In the genomic region with DNA sequence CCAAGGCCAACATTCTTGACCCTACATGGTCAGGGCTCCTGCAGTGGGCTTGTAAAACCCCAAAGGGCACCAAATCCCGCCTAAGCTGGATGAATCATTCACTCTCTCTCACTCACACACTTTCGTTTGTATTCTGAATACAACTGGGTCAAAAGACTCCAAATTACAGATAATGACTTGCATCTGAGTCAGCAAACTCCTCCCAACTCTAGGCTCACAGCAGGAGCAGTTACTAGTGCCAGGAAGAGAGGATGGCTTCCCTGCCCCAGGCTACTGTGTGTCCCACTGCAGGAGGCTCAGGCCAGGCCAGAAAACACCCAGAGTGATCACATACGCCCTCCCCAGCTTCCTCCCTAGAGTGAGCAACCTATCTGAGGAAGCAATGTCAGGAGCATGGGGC, we compare ENCODE assay signal across 10 mouse cellular contexts. TPM values are rescaled to one million over a fixed set of nuclear protein-coding genes. Genes with fewer than 3 reads are reported as not detected.
DNase-seq lines count a peak whose midpoint lies in the region; ATAC-seq and TF ChIP-seq lines count a peak whose summit lies in the region.
"Had no signal": no experiment of that assay in that cellular context is flagged by ENCODE, and none has a peak within 500 bp of the region (broad histone marks: within the 10 kb centered on the region; RNA-seq: fewer than 3 reads in every experiment).

No protein-coding gene starts in this region.

- H3K79me2 ChIP-seq in C2C12 (ENCODE audit: control insufficient read depth, insufficient read depth): peaks cover 97% of the 10 kb centered on the region

- no peak overlapping the region for H3ac ChIP-seq in C2C12 (ENCODE audit: control insufficient read depth, insufficient read length, low read depth)

- POLR2A ChIA-PET in Patski (lab: Charles Lee): interaction anchor here (1.2 to 1.3 kb wide), 2 partner anchors 8 to 10 kb away, joined by 4 to 6 read pairs; no protein-coding TSS in a partner anchor

- TF ChIP-seq CTCF in hindbrain, postnatal 0 days (IDR thresholded peaks at IDR 0.05; ENCODE audit: low read depth): no peak
- no peak for TF ChIP-seq CTCF in C2C12 (IDR thresholded peaks at IDR 0.05; ENCODE audit: control insufficient read depth, insufficient read depth, insufficient read length)
- TF ChIP-seq CTCF in Patski (IDR thresholded peaks at IDR 0.05): no peak

- no peak for ATAC-seq in hindbrain, postnatal 0 days
- no peak for ATAC-seq in hindbrain, embryonic 13.5 days (ENCODE audit: low FRiP score)
- peak; percentile 89 for ATAC-seq in Patski

- no peak overlapping the region; the same call in 1 of the 2 replicates for H3K27ac ChIP-seq in hindbrain, postnatal 0 days
- no peak overlapping the region for H3K27ac ChIP-seq in hindbrain, embryonic 13.5 days
- H3K27ac ChIP-seq: left cerebral cortex, adult 2 months had no signal

- no peaks in the 10 kb centered on the region for H3K27me3 ChIP-seq in hindbrain, postnatal 0 days (ENCODE audit: insufficient read depth, low read length)
- H3K27me3 ChIP-seq in hindbrain, embryonic 13.5 days: no peaks in the 10 kb centered on the region
- H3K27me3 ChIP-seq in C2C12 (ENCODE audit: control insufficient read depth, insufficient read depth, insufficient read length): no peaks in the 10 kb centered on the region
- no peaks in the 10 kb centered on the region for H3K27me3 ChIP-seq in Patski

- H3K79me3 ChIP-seq in C2C12 (ENCODE audit: low read depth): peaks cover 87% of the 10 kb centered on the region

- no peak overlapping the region for H3K4me2 ChIP-seq in hindbrain, postnatal 0 days (ENCODE audit: low read depth, low read length)
- H3K4me2 ChIP-seq in hindbrain, embryonic 13.5 days: no peak overlapping the region

- in situ Hi-C loops in Patski (cut with MboI; ENCODE audit: low pct_unique_long_range_greater_than_20kb): no loop called here

- WGBS in hindbrain, postnatal 0 days: 44% methylated on average over 3 of the region's 3 CpGs
- WGBS in hindbrain, embryonic 13.5 days: 60% methylated on average over 3 of the region's 3 CpGs

- H3K4me1 ChIP-seq in hindbrain, postnatal 0 days (ENCODE audit: insufficient read depth, low read length): peaks cover 7% of the 10 kb centered on the region; the same call in 1 of the 2 replicates
- H3K4me1 ChIP-seq in hindbrain, embryonic 13.5 days (replicated peaks): peaks cover 49% of the 10 kb centered on the region

- H3K4me3 ChIP-seq in hindbrain, postnatal 0 days (ENCODE audit: low read length): no peak overlapping the region
- H3K4me3 ChIP-seq in hindbrain, embryonic 13.5 days: no peak overlapping the region
- no peak overlapping the region for H3K4me3 ChIP-seq in C2C12 (ENCODE audit: insufficient read depth, poor library complexity, severe bottlenecking)
- H3K4me3 ChIP-seq: left cerebral cortex, adult 2 months had no signal

- no peak overlapping the region for H3K9ac ChIP-seq in hindbrain, postnatal 0 days (replicated peaks; ENCODE audit: low read length)
- H3K9ac ChIP-seq in hindbrain, embryonic 13.5 days: no peak overlapping the region; the same call in 1 of the 2 replicates

- H3K9me3 ChIP-seq in hindbrain, postnatal 0 days (ENCODE audit: low read length): no peaks in the 10 kb centered on the region
- no peaks in the 10 kb centered on the region for H3K9me3 ChIP-seq in hindbrain, embryonic 13.5 days

- CTCF ChIA-PET in Patski (lab: Charles Lee): interaction anchor here (1.9 kb wide), 1 partner anchor 10 kb away, joined by 14 read pairs; no protein-coding TSS in a partner anchor

- peaks cover 44% of the 10 kb centered on the region for H3K36me3 ChIP-seq in hindbrain, postnatal 0 days (ENCODE audit: insufficient read depth, low read length)
- peaks cover 96% of the 10 kb centered on the region for H3K36me3 ChIP-seq in hindbrain, embryonic 13.5 days
- H3K36me3 ChIP-seq in C2C12 (ENCODE audit: control insufficient read depth, insufficient read depth): peaks cover 88% of the 10 kb centered on the region

- peak; percentile 13 for DNase-seq in hindbrain, postnatal 0 days (ENCODE audit: low spot score)
- peak; percentile 99 for DNase-seq in Patski (ENCODE audit: low read depth, low spot score)
- DNase-seq in cerebellum, postnatal 36 days: peak; percentile 50 to 61
- DNase-seq in spleen, postnatal 36 days (ENCODE audit: low spot score in 2 of 2): no peak
- DNase-seq in right cerebral cortex, postnatal 25 days: no peak
- no peak for DNase-seq in T-cell, adult 2 months (ENCODE audit: low spot score)
- DNase-seq: midbrain, embryonic 14.5 days had no signal

TF ChIP-seq in C2C12, 6 proteins besides CTCF, POLR2A, EP300 and RAD21:
- TF ChIP-seq MYOD1 (IDR thresholded peaks at IDR 0.05; ENCODE audit: control insufficient read depth, insufficient read length, low read depth): no peak
- peak; percentile 87 for TF ChIP-seq FOSL1 (IDR thresholded peaks at IDR 0.05; ENCODE audit: insufficient read depth, low read length, poor library complexity, severe bottlenecking)
- no peak for TF ChIP-seq CEBPB (IDR thresholded peaks at IDR 0.05; ENCODE audit: low read depth)
- TF ChIP-seq MAX (IDR thresholded peaks at IDR 0.05): peak; percentile 15
- TF ChIP-seq USF1 (IDR thresholded peaks at IDR 0.05; ENCODE audit: low read depth): no peak
- no peak for TF ChIP-seq MYOG (IDR thresholded peaks at IDR 0.05; ENCODE audit: control insufficient read depth, extremely low read depth, insufficient read length)

RNA-seq across cellular contexts. Expression of gene Wdr1, which starts 9.1 kb away (rescaled TPM):
- total RNA-seq in hindbrain, postnatal 0 days (2014; rRNA removed): 245 and 258 TPM in 2 replicates
- 174 TPM in 2 replicates for polyA plus RNA-seq in hindbrain, postnatal 0 days (2015; fragmentation: Nextera tagmentation; extraction: Ambion mirVana)
- 149 and 151 TPM in 2 replicates for polyA plus RNA-seq in hindbrain, embryonic 13.5 days (2015; fragmentation: Nextera tagmentation; extraction: Ambion mirVana)
- polyA plus RNA-seq in C2C12 (2012; fragmentation: generic; extraction: Trizol) (348 TPM), Patski (2021) (416 TPM)

RNA-seq across cellular contexts. Expression of gene Slc2a9, which starts 51.0 kb away (rescaled TPM):
- total RNA-seq in hindbrain, postnatal 0 days (2014; rRNA removed): 0.86 and 1.7 TPM in 2 replicates
- polyA plus RNA-seq in hindbrain, postnatal 0 days (2015; fragmentation: Nextera tagmentation; extraction: Ambion mirVana): 0.52 and 1.0 TPM in 2 replicates
- 0.13 and 0.19 TPM in 2 replicates for polyA plus RNA-seq in hindbrain, embryonic 13.5 days (2015; fragmentation: Nextera tagmentation; extraction: Ambion mirVana)
- 1.4 TPM for polyA plus RNA-seq in C2C12 (2012; fragmentation: generic; extraction: Trizol)
- 2.7 TPM for polyA plus RNA-seq in Patski (2021)

Comparison
In these comparisons a context has a peak if more than half of its experiments do, and no peak if none do; other contexts are left out.
1. DNase-seq: peak in hindbrain, postnatal 0 days (single experiment), Patski (single experiment) and cerebellum, postnatal 36 days (2 of 2); none in spleen, postnatal 36 days (0 of 2), right cerebral cortex, postnatal 25 days (single experiment) and T-cell, adult 2 months (single experiment).